Mouse (Mus musculus) MEL-GATA-1-ER (cell line): ENCODE results near the gene Gm27179.
"Not testable (repeated sequence)": the region's sequence is repeated elsewhere in the genome, so short reads cannot be mapped to it uniquely, and the experiment has no call there.

Experiments used
- DNase-seq: peaks from one replicate; pipeline ENCODE4 v3.0.0-alpha.2; 2012; ENCODE audit warnings: low read depth; ENCODE audit errors: extremely low read depth

The Gm27179 gene

GRCm38 (mm10) chr14:69512449-69512848 is at the start of gene Gm27179:
Gene Gm27179 (minus strand): TSS chr14:69512549.
- not testable (repeated sequence) for DNase-seq

- DNase-seq = not testable (repeated sequence)
Measured at GRCm38 (mm10) chr14:69557550-69557949, 45.2 kb upstream of the Gm27179 start.

GRCm38 (mm10) chr14:69556820-69557219 is 44.5 kb upstream of the Gm27179 start:
- not testable (repeated sequence) for DNase-seq

GRCm38 (mm10) chr14:69555110-69555831 is 42.9 kb upstream of the Gm27179 start, which contains the start of gene Entpd4b:
Gene Entpd4b (plus strand): TSS chr14:69555424.
- DNase-seq = not testable (repeated sequence)

GRCm38 (mm10) chr14:69547310-69547709 is 35.0 kb upstream of the Gm27179 start:
- DNase-seq = not testable (repeated sequence)

- DNase-seq = not testable (repeated sequence)
Measured at GRCm38 (mm10) chr14:69545052-69545451, 32.7 kb upstream of the Gm27179 start.

GRCm38 (mm10) chr14:69544033-69544432 is 31.7 kb upstream of the Gm27179 start:
- not testable (repeated sequence) for DNase-seq

- not testable (repeated sequence) for DNase-seq
Measured at GRCm38 (mm10) chr14:69542695-69543094, 30.3 kb upstream of the Gm27179 start.

GRCm38 (mm10) chr14:69540113-69540512 is 27.8 kb upstream of the Gm27179 start:
- not testable (repeated sequence) for DNase-seq

GRCm38 (mm10) chr14:69536539-69536938 is 24.2 kb upstream of the Gm27179 start:
- DNase-seq = not testable (repeated sequence)

- DNase-seq = not testable (repeated sequence)
Measured at GRCm38 (mm10) chr14:69526202-69526601, 13.9 kb upstream of the Gm27179 start.

- DNase-seq = not testable (repeated sequence)
Measured at GRCm38 (mm10) chr14:69523001-69523400, 10.7 kb upstream of the Gm27179 start.

- not testable (repeated sequence) for DNase-seq
Measured at GRCm38 (mm10) chr14:69520810-69521209, 8.5 kb upstream of the Gm27179 start.

- not testable (repeated sequence) for DNase-seq
Measured at GRCm38 (mm10) chr14:69507000-69507399, 5.3 kb downstream of the Gm27179 start.

- not testable (repeated sequence) for DNase-seq
Measured at GRCm38 (mm10) chr14:69503174-69503573, 9.2 kb downstream of the Gm27179 start, which contains the start of gene Gm16867. Gene Gm16867 (minus strand): TSS chr14:69503362.

GRCm38 (mm10) chr14:69502440-69503150 is 9.8 kb downstream of the Gm27179 start:
- DNase-seq = not testable (repeated sequence)

GRCm38 (mm10) chr14:69496259-69496658 is 16.1 kb downstream of the Gm27179 start:
- not testable (repeated sequence) for DNase-seq

- not testable (repeated sequence) for DNase-seq
Measured at GRCm38 (mm10) chr14:69494946-69495345, 17.4 kb downstream of the Gm27179 start.

GRCm38 (mm10) chr14:69494522-69494921 is 17.8 kb downstream of the Gm27179 start:
- DNase-seq = not testable (repeated sequence)

GRCm38 (mm10) chr14:69488001-69488400 is 24.3 kb downstream of the Gm27179 start:
- DNase-seq = not testable (repeated sequence)

- DNase-seq = not testable (repeated sequence)
Measured at GRCm38 (mm10) chr14:69485466-69486135, 26.7 kb downstream of the Gm27179 start.
